Mouse (Mus musculus) embryonic facial prominence, embryonic 15.5 days (tissue): ENCODE measurements around the gene Cyfip1. TPM values are rescaled to one million over a fixed set of nuclear protein-coding genes. Genes with fewer than 3 reads are reported as not detected.

Source experiments
- polyA plus RNA-seq: library from polyadenylated mRNA; unstranded; fragments of >200 nt; fragmentation: Nextera tagmentation; extraction: Ambion mirVana; gene quantifications from 2 replicates; pipeline ENCODE4 v1.2.1, GENCODE M21; 2015

Cyfip1 gene
- polyA plus RNA-seq, 1 experiment from 2014 or later = 110 TPM

Other genes with a start within 250 kb of the Cyfip1 start
- 0.92 and 1.1 TPM in 2 replicates for gene Siglech, start 73.6 kb upstream of the Cyfip1 start, polyA plus RNA-seq
- gene Tubgcp5, start 47.6 kb upstream of the Cyfip1 start, polyA plus RNA-seq = 32.1 and 37.1 TPM in 2 replicates
- gene Nipa2, start 120.7 kb downstream of the Cyfip1 start, polyA plus RNA-seq = 36.8 and 38.3 TPM in 2 replicates
- 8.7 and 9.2 TPM in 2 replicates for gene Nipa1, start 178.2 kb downstream of the Cyfip1 start, polyA plus RNA-seq
- gene Herc2, start 208.5 kb downstream of the Cyfip1 start, polyA plus RNA-seq = 22.3 and 26.4 TPM in 2 replicates